Mouse (Mus musculus): ENCODE results near the gene Arhgef39. TPM values are rescaled to one million over a fixed set of nuclear protein-coding genes. Genes with fewer than 3 reads are reported as not detected.

Gene Arhgef39
- polyA plus RNA-seq, 1 experiment from 2014 or later: 61.1 TPM

DNA sequence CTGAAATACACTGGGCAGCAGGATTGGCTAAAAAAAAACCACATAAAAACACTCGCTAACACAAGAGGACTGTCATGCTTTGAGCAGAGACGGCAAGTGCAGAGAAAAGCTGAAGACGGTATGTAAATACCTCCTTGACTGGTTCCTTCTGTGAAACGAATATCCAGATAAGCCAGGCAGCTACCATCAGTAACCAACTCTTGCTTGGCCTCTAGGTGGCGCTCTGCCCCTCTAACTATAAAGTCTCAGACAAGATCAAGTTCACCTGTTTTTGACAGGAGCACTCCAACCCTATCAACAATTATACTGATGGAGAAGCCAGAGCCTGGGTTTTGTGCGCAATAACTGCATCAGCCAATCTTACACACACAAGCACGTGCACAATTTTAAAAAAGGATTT is 31.1 kb upstream of the Arhgef39 start:
- DNase-seq (ENCODE audit: low spot score) (peak; percentile 82), ATAC-seq (replicated peaks; ENCODE audit: low FRiP score) (no peak)
- no peaks in the 10 kb centered on the region; the same call in 1 of the 2 replicates for H3K36me3 ChIP-seq (ENCODE audit: control insufficient read depth, insufficient read depth, low read length)
- H3K9me3 ChIP-seq (ENCODE audit: control insufficient read depth, low read length): no peaks in the 10 kb centered on the region
- no peak overlapping the region for H3K4me3 ChIP-seq (ENCODE audit: low read depth, low read length)
- H3K4me1 ChIP-seq (replicated peaks; ENCODE audit: control insufficient read depth, insufficient read depth, low read length): no peaks in the 10 kb centered on the region
- no peak overlapping the region for H3K4me2 ChIP-seq (ENCODE audit: low read depth, low read length, severe bottlenecking)
- H3K9ac ChIP-seq (ENCODE audit: low read length): no peak overlapping the region
- no peaks in the 10 kb centered on the region for H3K27me3 ChIP-seq (ENCODE audit: control insufficient read depth, insufficient read depth, low read length)
- WGBS: 35% methylated on average over 7 of the region's 7 CpGs
- H3K27ac ChIP-seq (ENCODE audit: low read depth, low read length): no peak overlapping the region

DNA sequence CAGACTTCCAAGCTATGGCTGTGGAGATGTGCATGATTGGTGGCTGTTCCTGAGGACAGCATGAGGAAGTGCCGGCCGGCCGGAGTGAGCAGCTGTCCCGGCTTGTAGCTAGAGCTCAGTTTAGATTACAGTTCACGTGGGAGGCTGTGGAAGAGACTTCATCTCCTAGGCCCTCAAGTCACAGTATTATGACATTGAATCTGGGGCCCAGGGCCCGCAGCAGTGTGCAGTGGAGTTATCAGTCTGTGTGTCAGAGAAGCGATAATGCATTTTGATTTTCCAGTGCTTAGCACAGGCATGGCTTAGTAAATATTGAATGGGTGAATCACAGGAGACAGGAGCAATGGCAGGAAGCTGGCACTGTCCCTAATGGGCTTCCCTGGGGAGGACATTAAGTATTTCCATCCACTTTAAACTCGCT is 30.6 kb upstream of the Arhgef39 start:
- Histone ChIP-seq H3K9me3 (ENCODE audit: control insufficient read depth, low read length) (no peaks in the 10 kb centered on the region), H3K27me3 (ENCODE audit: control insufficient read depth, insufficient read depth, low read length) (peaks cover 4% of the 10 kb centered on the region; the same call in 1 of the 2 replicates), H3K4me1 (replicated peaks; ENCODE audit: control insufficient read depth, insufficient read depth, low read length) (no peaks in the 10 kb centered on the region), H3K36me3 (ENCODE audit: control insufficient read depth, insufficient read depth, low read length) (no peaks in the 10 kb centered on the region; the same call in 1 of the 2 replicates), H3K9ac (ENCODE audit: low read length) (no peak overlapping the region), H3K27ac (ENCODE audit: low read depth, low read length) (no peak overlapping the region), H3K4me2 (ENCODE audit: low read depth, low read length, severe bottlenecking) (no peak overlapping the region), H3K4me3 (ENCODE audit: low read depth, low read length) (no peak overlapping the region)
- 81% methylated on average over 8 of the region's 8 CpGs for WGBS
- DNase-seq (ENCODE audit: low spot score) (no peak), ATAC-seq (replicated peaks; ENCODE audit: low FRiP score) (no peak)

DNA sequence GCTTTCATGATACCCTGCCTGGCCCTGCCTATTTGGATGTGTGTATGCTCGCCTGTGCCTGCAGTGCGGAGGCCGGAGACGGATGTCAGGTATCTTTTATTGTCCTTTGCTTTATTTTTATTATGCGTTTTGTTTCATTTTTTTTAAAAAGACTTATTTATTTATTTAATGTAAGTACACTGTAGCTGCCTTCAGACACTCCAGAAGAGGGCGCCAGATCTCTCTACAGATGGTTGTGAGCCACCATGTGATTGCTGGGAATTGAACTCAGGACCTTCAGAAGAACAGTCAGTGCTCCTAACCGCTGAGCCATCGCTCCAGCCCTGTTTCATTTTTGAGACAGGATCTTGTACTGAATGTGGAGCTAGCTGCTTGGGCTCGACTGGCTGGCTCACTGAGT is 29.0 kb upstream of the Arhgef39 start:
- Histone ChIP-seq H3K4me1 (replicated peaks; ENCODE audit: control insufficient read depth, insufficient read depth, low read length) (peaks cover 8% of the 10 kb centered on the region; the same call in 1 of the 2 replicates), H3K27me3 (ENCODE audit: control insufficient read depth, insufficient read depth, low read length) (peaks cover 19% of the 10 kb centered on the region), H3K36me3 (ENCODE audit: control insufficient read depth, insufficient read depth, low read length) (no peaks in the 10 kb centered on the region; the same call in 1 of the 2 replicates), H3K9ac (ENCODE audit: low read length) (no peak overlapping the region), H3K4me2 (ENCODE audit: low read depth, low read length, severe bottlenecking) (no peak overlapping the region), H3K4me3 (ENCODE audit: low read depth, low read length) (no peak overlapping the region), H3K9me3 (ENCODE audit: control insufficient read depth, low read length) (no peaks in the 10 kb centered on the region), H3K27ac (ENCODE audit: low read depth, low read length) (no peak overlapping the region)
- ATAC-seq (replicated peaks; ENCODE audit: low FRiP score) (no peak), DNase-seq (ENCODE audit: low spot score) (no peak)
- WGBS: 78% methylated on average over 9 of the region's 9 CpGs

DNA sequence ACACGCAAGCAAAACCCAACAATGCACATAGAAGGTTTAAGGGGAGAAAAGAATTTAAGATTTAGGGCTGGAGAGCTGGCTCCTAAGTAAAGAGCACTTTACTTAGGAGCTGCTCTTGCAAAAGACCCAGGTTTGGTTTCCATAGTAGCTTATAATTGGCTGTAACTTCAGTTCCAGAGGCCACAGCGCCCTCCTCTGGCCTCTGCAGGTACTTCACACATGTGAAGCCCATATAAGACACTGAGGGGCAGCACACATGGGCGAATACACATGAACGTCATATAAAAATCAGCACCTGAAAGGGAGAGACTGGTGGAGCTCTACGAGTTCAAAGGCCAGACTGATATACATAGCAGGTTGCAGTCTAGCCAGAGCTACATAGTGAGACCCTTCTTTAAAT is 28.4 kb upstream of the Arhgef39 start:
- no peak overlapping the region for H3K27ac ChIP-seq (ENCODE audit: low read depth, low read length)
- DNase-seq (ENCODE audit: low spot score): no peak
- no peak for ATAC-seq (replicated peaks; ENCODE audit: low FRiP score)
- H3K9me3 ChIP-seq (ENCODE audit: control insufficient read depth, low read length): no peaks in the 10 kb centered on the region
- no peak overlapping the region for H3K9ac ChIP-seq (ENCODE audit: low read length)
- H3K4me3 ChIP-seq (ENCODE audit: low read depth, low read length): no peak overlapping the region
- peaks cover 13% of the 10 kb centered on the region; the same call in 1 of the 2 replicates for H3K4me1 ChIP-seq (replicated peaks; ENCODE audit: control insufficient read depth, insufficient read depth, low read length)
- no peak overlapping the region for H3K4me2 ChIP-seq (ENCODE audit: low read depth, low read length, severe bottlenecking)
- WGBS: 68% methylated on average over 5 of the region's 5 CpGs
- H3K27me3 ChIP-seq (ENCODE audit: control insufficient read depth, insufficient read depth, low read length): peaks cover 25% of the 10 kb centered on the region
- H3K36me3 ChIP-seq (ENCODE audit: control insufficient read depth, insufficient read depth, low read length): no peaks in the 10 kb centered on the region; the same call in 1 of the 2 replicates

DNA sequence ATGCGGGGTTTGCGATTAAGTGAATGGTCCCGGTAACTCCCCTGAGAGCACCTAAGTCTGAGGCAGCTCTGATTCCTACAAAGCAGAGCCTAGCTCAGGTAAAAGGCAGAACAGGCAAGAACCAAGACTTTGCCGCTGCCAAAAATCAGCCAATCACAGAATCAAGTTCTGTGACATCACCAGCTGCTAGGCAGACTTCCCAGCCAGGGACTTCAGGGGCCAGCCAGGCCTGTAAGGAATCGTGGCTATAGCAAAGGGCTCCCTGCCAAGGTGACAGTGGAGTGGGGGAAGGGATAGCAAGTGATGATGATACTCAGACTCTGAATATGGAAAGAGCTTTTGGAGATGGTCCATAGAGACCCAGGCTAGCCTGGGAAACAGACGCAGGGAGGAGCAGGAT is 20.5 kb upstream of the Arhgef39 start:
- Histone ChIP-seq H3K27ac (ENCODE audit: low read depth, low read length) (no peak overlapping the region), H3K4me1 (replicated peaks; ENCODE audit: control insufficient read depth, insufficient read depth, low read length) (peaks cover 19% of the 10 kb centered on the region; the same call in 1 of the 2 replicates), H3K27me3 (ENCODE audit: control insufficient read depth, insufficient read depth, low read length) (peaks cover 37% of the 10 kb centered on the region), H3K9ac (ENCODE audit: low read length) (no peak overlapping the region), H3K9me3 (ENCODE audit: control insufficient read depth, low read length) (no peaks in the 10 kb centered on the region), H3K4me2 (ENCODE audit: low read depth, low read length, severe bottlenecking) (peak overlapping the region; percentile 24; the same call in 1 of the 2 replicates), H3K4me3 (ENCODE audit: low read depth, low read length) (no peak overlapping the region), H3K36me3 (ENCODE audit: control insufficient read depth, insufficient read depth, low read length) (no peaks in the 10 kb centered on the region)
- DNase-seq (ENCODE audit: low spot score): peak; percentile 93
- peak; percentile 57 for ATAC-seq (replicated peaks; ENCODE audit: low FRiP score)
- WGBS: 11% methylated on average over 6 of the region's 6 CpGs

DNA sequence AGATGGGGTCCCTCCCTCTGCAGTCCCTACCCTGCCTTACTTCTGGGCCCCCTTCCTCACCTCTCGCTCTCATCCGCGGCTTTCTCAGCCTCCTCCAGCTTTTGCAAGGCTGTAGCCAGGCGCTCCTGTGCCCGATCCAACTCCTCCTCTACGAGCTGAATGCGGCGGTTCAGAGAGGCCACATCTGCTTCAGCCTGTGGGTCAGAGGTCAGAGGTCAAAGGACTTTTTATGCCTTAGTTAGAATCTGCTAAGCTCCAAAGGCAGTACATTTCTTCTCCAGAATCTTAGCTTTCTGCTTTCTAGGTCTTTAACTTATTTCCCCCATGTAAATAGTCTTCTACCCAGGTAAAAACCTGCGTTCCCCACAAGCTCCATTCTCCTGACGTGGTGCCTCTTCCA is 20.1 kb upstream of the Arhgef39 start:
- no peak overlapping the region for H3K9ac ChIP-seq (ENCODE audit: low read length)
- DNase-seq (ENCODE audit: low spot score): no peak
- peaks cover 19% of the 10 kb centered on the region; the same call in 1 of the 2 replicates for H3K4me1 ChIP-seq (replicated peaks; ENCODE audit: control insufficient read depth, insufficient read depth, low read length)
- peaks cover 34% of the 10 kb centered on the region for H3K27me3 ChIP-seq (ENCODE audit: control insufficient read depth, insufficient read depth, low read length)
- ATAC-seq (replicated peaks; ENCODE audit: low FRiP score): no peak
- peak overlapping the region; percentile 24; the same call in 1 of the 2 replicates for H3K4me2 ChIP-seq (ENCODE audit: low read depth, low read length, severe bottlenecking)
- WGBS: 11% methylated on average over 10 of the region's 10 CpGs
- H3K36me3 ChIP-seq (ENCODE audit: control insufficient read depth, insufficient read depth, low read length): no peaks in the 10 kb centered on the region
- H3K27ac ChIP-seq (ENCODE audit: low read depth, low read length): no peak overlapping the region
- no peak overlapping the region for H3K4me3 ChIP-seq (ENCODE audit: low read depth, low read length)
- H3K9me3 ChIP-seq (ENCODE audit: control insufficient read depth, low read length): no peaks in the 10 kb centered on the region

DNA sequence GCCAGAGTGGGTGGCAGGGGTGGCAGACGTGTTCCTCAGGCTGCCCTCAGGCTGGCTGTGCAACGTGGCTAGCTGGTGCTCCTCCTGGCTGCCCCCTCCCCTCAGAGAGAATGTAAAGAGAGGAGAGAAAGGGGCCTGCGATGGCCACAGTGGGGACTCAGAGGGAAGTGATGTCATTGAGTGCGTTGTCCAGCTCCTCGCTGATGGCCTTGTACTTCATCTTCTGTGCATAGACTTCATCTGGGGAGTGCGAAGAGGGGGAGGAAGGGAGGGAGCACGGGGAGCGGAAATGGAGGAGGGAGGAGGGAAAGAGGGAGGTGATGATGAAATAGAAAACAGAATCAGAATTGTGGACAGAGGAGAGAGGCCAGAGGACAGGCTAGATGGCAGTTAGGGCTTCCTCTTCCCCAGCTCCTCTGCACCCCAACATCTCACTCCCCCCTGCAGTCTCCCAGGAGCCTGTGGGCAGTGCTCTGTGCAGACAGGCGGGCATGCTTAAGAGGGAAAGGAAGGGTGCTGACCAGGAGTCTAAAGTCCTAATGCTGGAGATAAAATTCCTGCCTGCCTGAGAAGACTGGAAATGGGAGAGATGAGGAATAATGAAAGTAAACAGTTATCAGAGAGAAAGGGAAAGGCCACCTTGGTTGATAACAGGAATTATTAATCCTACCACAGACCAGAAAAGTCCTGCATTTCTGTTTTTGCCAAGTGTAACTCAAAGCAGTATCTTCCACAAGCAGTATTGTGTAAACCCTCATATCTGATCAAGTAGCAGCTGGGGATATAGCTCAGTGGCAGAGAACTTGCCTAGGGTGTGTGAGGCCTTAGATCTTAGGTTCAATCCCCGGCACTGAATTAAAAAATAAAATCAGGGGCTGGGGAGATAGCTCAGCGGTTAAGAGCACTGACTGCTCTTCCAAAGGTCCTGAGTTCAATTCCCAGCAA is 16.5 kb upstream of the Arhgef39 start:
- Histone ChIP-seq H3K27ac (ENCODE audit: low read depth, low read length) (no peak overlapping the region), H3K36me3 (ENCODE audit: control insufficient read depth, insufficient read depth, low read length) (no peaks in the 10 kb centered on the region), H3K4me1 (replicated peaks; ENCODE audit: control insufficient read depth, insufficient read depth, low read length) (peaks cover 3% of the 10 kb centered on the region; the same call in 1 of the 2 replicates), H3K27me3 (ENCODE audit: control insufficient read depth, insufficient read depth, low read length) (peaks cover 9% of the 10 kb centered on the region; the same call in 1 of the 2 replicates), H3K9me3 (ENCODE audit: control insufficient read depth, low read length) (no peaks in the 10 kb centered on the region), H3K9ac (ENCODE audit: low read length) (no peak overlapping the region), H3K4me2 (ENCODE audit: low read depth, low read length, severe bottlenecking) (no peak overlapping the region), H3K4me3 (ENCODE audit: low read depth, low read length) (no peak overlapping the region)
- ATAC-seq (replicated peaks; ENCODE audit: low FRiP score) (no peak), DNase-seq (ENCODE audit: low spot score) (no peak)
- 72% methylated on average over 11 of the region's 11 CpGs for WGBS

DNA sequence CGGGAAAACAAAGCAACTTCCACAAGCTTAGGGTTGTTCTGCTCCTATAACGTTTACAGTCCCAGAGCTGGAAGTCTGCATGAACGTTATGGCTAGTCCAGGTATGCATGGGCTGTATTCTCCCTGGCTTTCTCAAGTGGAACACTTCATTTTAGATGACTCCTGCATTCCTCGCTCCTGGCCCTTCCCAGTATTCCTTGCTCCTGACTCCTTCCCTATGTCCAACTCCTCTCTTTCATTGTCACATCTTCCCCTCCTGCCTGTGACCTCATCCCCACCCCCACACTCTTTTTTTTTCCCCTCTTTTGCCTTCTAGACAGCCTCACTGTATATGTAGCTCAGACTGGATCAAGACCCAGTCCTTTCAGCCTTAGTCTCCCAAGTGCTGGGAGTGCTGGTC is 14.3 kb upstream of the Arhgef39 start:
- Histone ChIP-seq H3K27ac (ENCODE audit: low read depth, low read length) (no peak overlapping the region), H3K4me3 (ENCODE audit: low read depth, low read length) (no peak overlapping the region), H3K36me3 (ENCODE audit: control insufficient read depth, insufficient read depth, low read length) (no peaks in the 10 kb centered on the region), H3K4me1 (replicated peaks; ENCODE audit: control insufficient read depth, insufficient read depth, low read length) (peaks cover 4% of the 10 kb centered on the region; the same call in 1 of the 2 replicates), H3K9ac (ENCODE audit: low read length) (no peak overlapping the region), H3K27me3 (ENCODE audit: control insufficient read depth, insufficient read depth, low read length) (peaks cover under 1% of the 10 kb centered on the region; the same call in 1 of the 2 replicates), H3K9me3 (ENCODE audit: control insufficient read depth, low read length) (no peaks in the 10 kb centered on the region), H3K4me2 (ENCODE audit: low read depth, low read length, severe bottlenecking) (no peak overlapping the region)
- DNase-seq (ENCODE audit: low spot score): no peak
- whole genome bisulfite sequencing: 86% methylated on average over 4 of the region's 4 CpGs
- no peak for ATAC-seq (replicated peaks; ENCODE audit: low FRiP score)
